Mouse (Mus musculus) heart, adult 2 months (tissue): ENCODE results near the gene Cerkl. TPM values are rescaled to one million over a fixed set of nuclear protein-coding genes. Genes with fewer than 3 reads are reported as not detected.

ENCODE experiments used
- DNase-seq, 2 experiments: peaks; one replicate each; pipeline ENCODE4 v3.0.0; 2021
- H3K27ac ChIP-seq: fragments of 200-600 bp; 2 replicates; pipeline ENCODE4 v1.8.1; 2022
- H3K27me3 ChIP-seq: fragments of 200-500 bp; 2 replicates; pipeline ENCODE4 v1.6.1; 2012; ENCODE audit warnings: mild to moderate bottlenecking, low read length, inconsistent platforms, mixed read lengths; ENCODE audit not compliant: control insufficient read depth, insufficient read depth
- H3K36me3 ChIP-seq: fragments of 200-500 bp; 2 replicates; pipeline ENCODE4 v1.6.1; 2012; ENCODE audit warnings: low read length, inconsistent platforms; ENCODE audit not compliant: control insufficient read depth, insufficient read depth
- H3K4me1 ChIP-seq: fragments of 200-500 bp; 2 replicates; pipeline ENCODE4 v1.6.1; 2011; ENCODE audit warnings: low read length; ENCODE audit not compliant: control insufficient read depth, insufficient read depth
- H3K4me3 ChIP-seq: fragments of 200-600 bp; 2 replicates; pipeline ENCODE4 v1.8.1; 2022
- H3K79me2 ChIP-seq: fragments of 200-500 bp; replicated peaks from 2 replicates; pipeline ENCODE4 v1.6.1; 2012; ENCODE audit warnings: mild to moderate bottlenecking, inconsistent platforms, low read length, moderate library complexity, mixed read lengths; ENCODE audit not compliant: control insufficient read depth, insufficient read depth
- H3K9ac ChIP-seq: fragments of 200-500 bp; 2 replicates; pipeline ENCODE4 v1.6.1; 2012; ENCODE audit warnings: low read depth, mild to moderate bottlenecking, control low read depth, inconsistent platforms, low read length, mixed read lengths
- CTCF ChIP-seq: fragments of 200-600 bp; IDR thresholded peaks from 2 replicates; pipeline ENCODE4 v1.8.1; 2022; ENCODE audit warnings: antibody characterized with exemption, mild to moderate bottlenecking, moderate library complexity
- EP300 ChIP-seq: fragments of 200-500 bp; IDR thresholded peaks from 2 replicates; pipeline ENCODE4 v1.6.1; 2011; ENCODE audit warnings: low read depth, low read length, control low read depth; ENCODE audit not compliant: insufficient read depth
- POLR2A ChIP-seq: fragments of 200-500 bp; IDR thresholded peaks from 2 replicates; pipeline ENCODE4 v1.6.1; 2011; ENCODE audit warnings: mild to moderate bottlenecking, low read depth, low read length, control low read depth; ENCODE audit not compliant: insufficient read depth
- WGBS: fragments of 180-500 bp; shearing (Covaris S2); methylation state at CpG from one replicate; pipeline ENCODE4 v1.1.7; 2018; 5-methylcytosine and 5-hydroxymethylcytosine counted together
- intact Hi-C: fragments of 180-260 bp; cut with DNase I; formaldehyde crosslinking; loops from one replicate; pipeline ENCODE4 v1.15.1; 2025
- polyA plus RNA-seq: library from polyadenylated mRNA; depleted of rRNA; stranded (reverse); fragments of >200 nt; gene quantifications from 2 replicates; pipeline ENCODE4 v1.2.3, GENCODE M21; 2012
- total RNA-seq, 2 experiments: library from RNA; stranded (reverse); gene quantifications; 2 replicates each; pipeline ENCODE4 v1.2.3; 2021

Gene Cerkl
- total and polyA plus RNA-seq, 3 experiments: 0.47 to 0.82 (median 0.73) TPM

DNA sequence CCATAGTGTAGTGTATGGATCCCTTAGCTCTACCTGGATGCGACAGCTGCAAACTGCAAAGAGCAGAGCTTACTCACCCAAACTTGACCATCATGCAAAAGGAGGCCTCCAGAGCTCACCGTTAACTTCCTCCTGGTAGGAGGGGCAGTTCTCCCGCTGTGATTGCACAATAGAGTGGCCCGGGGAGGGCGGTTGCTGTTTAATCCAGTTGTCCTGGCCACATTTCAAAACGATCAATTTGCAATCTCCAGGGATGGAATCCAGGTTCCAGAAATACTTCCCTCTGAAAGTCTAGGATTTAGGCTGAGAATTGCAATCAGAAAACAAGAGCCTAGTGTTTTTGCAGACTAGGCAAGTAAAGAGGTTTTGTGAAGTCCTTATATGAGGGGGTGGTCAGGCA is 26.9 kb downstream of the Cerkl start:
- Histone ChIP-seq H3K36me3 (no peaks in the 10 kb centered on the region), H3K9ac (no peak overlapping the region), H3K27me3 (peaks cover 4% of the 10 kb centered on the region), H3K4me1 (no peaks in the 10 kb centered on the region), H3K27ac (no peak overlapping the region), H3K79me2 (no peaks in the 10 kb centered on the region), H3K4me3 (no peak overlapping the region)
- 16% methylated on average over 6 of the region's 6 CpGs for WGBS
- TF ChIP-seq POLR2A (no peak), CTCF (no peak), EP300 (no peak)
- peak; percentile 34 to 43 for DNase-seq
- intact Hi-C loops: no loop called here

GRCm38 (mm10) chr2:79429108-79429507 is 27.5 kb downstream of the Cerkl start:
- peak overlapping the region; percentile 38; the same call in 1 of the 2 replicates for H3K4me3 ChIP-seq
- WGBS: 21% methylated on average over 7 of the region's 7 CpGs

GRCm38 (mm10) chr2:79428569-79429104 is 27.9 kb downstream of the Cerkl start:
- intact Hi-C loops: no loop called here
- Histone ChIP-seq H3K36me3 (no peaks in the 10 kb centered on the region), H3K4me1 (no peaks in the 10 kb centered on the region), H3K79me2 (no peaks in the 10 kb centered on the region), H3K27me3 (peaks cover 4% of the 10 kb centered on the region), H3K9ac (peak overlapping the region; percentile 65), H3K27ac (no peak overlapping the region), H3K4me3 (peak overlapping the region; percentile 38; the same call in 1 of the 2 replicates)
- TF ChIP-seq CTCF (no peak), EP300 (no peak)
- peak; percentile 32 to 43 for DNase-seq
- under 1% methylated on average over 35 of the region's 35 CpGs for WGBS

More at GRCm38 (mm10) chr2:79429108-79429507, 27.5 kb downstream of the Cerkl start:
- Histone ChIP-seq H3K9ac (no peak overlapping the region), H3K27me3 (peaks cover 4% of the 10 kb centered on the region), H3K79me2 (no peaks in the 10 kb centered on the region), H3K27ac (no peak overlapping the region), H3K36me3 (no peaks in the 10 kb centered on the region), H3K4me1 (no peaks in the 10 kb centered on the region)
- no peak for DNase-seq
- intact Hi-C loops: no loop called here
- TF ChIP-seq EP300: no peak
- TF ChIP-seq POLR2A: no peak
- no peak for TF ChIP-seq CTCF

DNA sequence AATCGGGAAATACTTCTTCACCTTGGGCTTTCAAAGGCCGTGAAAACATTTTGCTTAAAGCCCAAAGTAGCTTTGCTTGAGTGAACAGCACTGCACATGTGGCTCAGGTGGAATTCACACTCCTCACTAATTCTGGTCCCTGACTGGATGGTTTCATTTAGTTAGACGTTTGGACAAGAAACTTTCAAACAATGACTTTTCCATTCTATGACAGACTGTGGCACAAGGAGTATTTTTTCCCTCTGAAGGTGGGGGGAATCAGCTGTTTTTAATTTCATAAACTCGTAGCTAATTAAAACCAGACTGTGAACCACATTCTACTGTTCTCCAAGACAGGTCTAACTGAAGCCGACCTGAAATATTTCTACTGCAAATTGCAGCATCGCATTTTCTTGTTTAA is 28.6 kb downstream of the Cerkl start:
- no peak for DNase-seq
- no peak overlapping the region for H3K4me3 ChIP-seq
- no peaks in the 10 kb centered on the region for H3K79me2 ChIP-seq
- 45% methylated on average over 6 of the region's 6 CpGs for whole genome bisulfite sequencing
- H3K27me3 ChIP-seq: peaks cover 4% of the 10 kb centered on the region
- no peak overlapping the region for H3K27ac ChIP-seq
- no peak overlapping the region for H3K9ac ChIP-seq
- intact Hi-C loops: no loop called here
- H3K4me1 ChIP-seq: no peaks in the 10 kb centered on the region
- TF ChIP-seq CTCF (no peak), POLR2A (no peak), EP300 (no peak)
- H3K36me3 ChIP-seq: no peaks in the 10 kb centered on the region

DNA sequence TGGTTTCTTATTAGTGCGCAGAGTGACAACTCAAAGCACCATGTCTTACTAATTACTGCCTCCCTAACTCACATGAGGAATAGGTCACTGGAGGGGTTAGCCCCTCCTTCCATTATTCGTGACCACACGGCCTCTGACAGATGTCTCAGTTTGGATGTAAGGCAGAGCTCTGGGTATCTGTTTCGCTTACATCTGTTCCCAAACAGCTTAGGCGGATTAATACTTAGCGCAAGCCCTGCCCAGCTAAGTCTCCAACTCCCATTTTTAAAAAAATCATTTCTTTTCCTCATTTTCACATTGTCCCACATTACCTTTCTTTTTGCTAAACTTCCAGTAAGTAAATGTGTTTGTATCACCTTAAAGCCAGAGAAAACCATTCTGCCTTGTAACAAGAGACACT is 34.9 kb downstream of the Cerkl start:
- TF ChIP-seq CTCF (no peak), POLR2A (no peak), EP300 (no peak)
- intact Hi-C loops: no loop called here
- WGBS: 64% methylated on average over 6 of the region's 6 CpGs

DNA sequence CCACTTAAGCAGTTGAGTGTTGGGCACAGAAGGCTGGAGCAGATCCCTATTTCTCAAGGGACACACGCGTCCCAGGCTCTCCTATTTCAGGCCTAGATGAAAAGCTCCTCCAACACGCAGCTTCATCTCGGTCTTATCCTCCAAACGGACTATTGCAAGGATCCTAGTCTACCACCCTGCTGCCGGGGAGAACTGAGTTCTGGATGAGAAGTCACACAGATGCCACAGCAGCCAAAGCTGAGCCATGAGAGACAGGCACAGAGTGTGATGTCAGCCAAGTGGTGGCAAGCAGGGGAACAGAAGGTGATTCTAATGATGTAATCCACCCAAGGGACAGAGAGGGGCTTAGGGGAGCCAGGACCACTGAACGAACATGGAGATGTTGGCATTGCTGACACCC is 42.1 kb downstream of the Cerkl start:
- Histone ChIP-seq H3K27ac (no peak overlapping the region), H3K4me1 (no peaks in the 10 kb centered on the region), H3K9ac (no peak overlapping the region), H3K27me3 (no peaks in the 10 kb centered on the region), H3K4me3 (no peak overlapping the region), H3K79me2 (no peaks in the 10 kb centered on the region), H3K36me3 (no peaks in the 10 kb centered on the region)
- intact Hi-C loops: no loop called here
- 83% methylated on average over 7 of the region's 7 CpGs for WGBS
- TF ChIP-seq POLR2A (no peak), CTCF (no peak), EP300 (no peak)
- DNase-seq: no peak

More for the DNA sequence above, 34.9 kb downstream of the Cerkl start:
- no peaks in the 10 kb centered on the region for H3K4me1 ChIP-seq
- no peak overlapping the region for H3K4me3 ChIP-seq
- no peaks in the 10 kb centered on the region for H3K36me3 ChIP-seq
- H3K79me2 ChIP-seq: no peaks in the 10 kb centered on the region
- H3K9ac ChIP-seq: no peak overlapping the region
- H3K27me3 ChIP-seq: no peaks in the 10 kb centered on the region
- H3K27ac ChIP-seq: no peak overlapping the region
- DNase-seq: no peak
